Mouse (Mus musculus) frontal cortex, adult 2 months (tissue): ENCODE data around the gene Ccdc85c. TPM values are rescaled to one million over a fixed set of nuclear protein-coding genes. Genes with fewer than 3 reads are reported as not detected.

Experiments
- DNase-seq, 2 experiments: peaks; one replicate each; pipeline ENCODE4 v3.0.0; 2022; ENCODE audit warnings: low spot score in 1 of 2; ENCODE audit errors: extremely low spot score in 1 of 2
- polyA plus RNA-seq: library from polyadenylated mRNA; depleted of rRNA; stranded (reverse); fragments of >200 nt; gene quantifications from 2 replicates; pipeline ENCODE4 v1.2.3, GENCODE M21; 2012

The Ccdc85c gene
- polyA plus RNA-seq, 1 experiment = 44.2 TPM

DNA sequence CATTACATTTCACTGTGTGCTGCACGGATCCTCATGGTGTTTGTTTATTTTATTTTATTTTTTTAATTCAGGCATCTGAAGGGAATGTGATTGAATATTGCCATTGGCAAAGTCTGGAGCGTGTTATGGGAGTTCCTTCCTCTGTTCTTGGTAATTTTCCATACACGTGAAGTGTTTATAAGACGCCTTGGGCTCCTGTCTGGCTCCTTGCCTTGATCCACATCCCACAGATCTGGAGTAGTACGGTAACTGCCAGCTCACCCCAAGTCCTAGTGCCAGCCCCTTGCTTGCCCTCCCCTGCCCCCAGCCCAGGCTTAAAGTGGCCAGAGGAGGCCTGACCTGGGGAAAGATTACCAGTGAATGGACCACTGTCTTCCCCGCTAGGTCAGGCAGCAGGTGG lies 25.8 kb upstream of the Ccdc85c start:
- DNase-seq = no peak

DNA sequence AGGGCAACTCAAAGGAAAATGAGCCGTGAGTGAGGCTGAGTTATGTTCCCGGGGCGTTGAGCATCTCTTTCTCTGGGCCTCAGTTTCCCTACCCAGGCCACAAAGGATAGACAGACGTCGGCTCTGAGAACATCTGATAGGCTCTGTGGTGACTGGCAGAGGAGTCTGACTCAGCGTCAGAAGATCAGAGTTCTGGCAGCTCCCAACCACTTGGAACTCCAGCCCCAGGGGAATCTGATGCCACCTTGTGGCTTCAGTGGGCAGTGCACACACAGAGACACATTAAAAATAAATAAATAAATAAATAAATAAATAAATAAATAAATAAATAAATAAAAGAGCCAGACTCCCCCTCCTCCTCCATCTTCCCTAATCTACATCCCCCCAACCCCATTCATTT lies 21.8 kb upstream of the Ccdc85c start:
- DNase-seq = no peak

DNA sequence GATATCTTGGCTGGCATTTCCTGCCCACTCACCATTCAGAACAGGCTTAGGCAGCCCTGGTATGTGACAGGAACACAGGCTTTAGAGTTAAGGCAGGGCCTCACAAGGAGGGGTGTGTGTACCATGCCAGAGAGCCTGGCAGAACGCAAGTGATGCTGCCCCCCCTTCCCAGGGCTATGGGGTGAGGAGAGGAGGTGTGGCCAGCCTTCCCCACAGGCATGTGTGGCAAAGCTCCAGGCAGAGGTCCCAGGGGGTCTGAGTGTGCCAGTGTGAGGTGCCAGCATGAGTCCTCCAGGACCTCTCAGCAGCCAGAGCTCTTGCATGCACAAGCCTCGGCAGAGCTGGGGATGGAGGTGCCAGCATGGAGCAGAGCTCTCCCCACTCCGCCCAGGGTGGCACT lies 19.4 kb upstream of the Ccdc85c start:
- no peak for DNase-seq

DNA sequence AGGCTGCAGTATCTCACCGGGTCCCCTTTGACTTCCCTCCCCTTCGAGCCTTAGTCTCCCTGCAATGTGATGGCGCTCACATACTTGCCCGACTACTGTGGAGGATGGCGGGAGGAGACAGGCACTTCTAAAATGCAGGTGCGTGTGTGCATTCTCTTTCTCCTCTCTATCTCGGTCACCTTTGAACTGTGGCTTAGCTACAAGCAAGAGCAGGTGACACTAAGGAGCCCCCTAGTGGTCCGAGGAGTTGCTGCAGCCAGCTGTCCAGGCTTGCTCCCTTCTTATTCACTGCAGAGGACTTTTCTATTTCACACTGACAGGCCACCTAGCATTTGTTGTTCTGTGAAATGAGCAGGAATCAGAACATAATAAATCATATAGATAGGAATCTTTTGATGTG lies 17.7 kb upstream of the Ccdc85c start:
- peak; percentile 59 to 86 for DNase-seq

DNA sequence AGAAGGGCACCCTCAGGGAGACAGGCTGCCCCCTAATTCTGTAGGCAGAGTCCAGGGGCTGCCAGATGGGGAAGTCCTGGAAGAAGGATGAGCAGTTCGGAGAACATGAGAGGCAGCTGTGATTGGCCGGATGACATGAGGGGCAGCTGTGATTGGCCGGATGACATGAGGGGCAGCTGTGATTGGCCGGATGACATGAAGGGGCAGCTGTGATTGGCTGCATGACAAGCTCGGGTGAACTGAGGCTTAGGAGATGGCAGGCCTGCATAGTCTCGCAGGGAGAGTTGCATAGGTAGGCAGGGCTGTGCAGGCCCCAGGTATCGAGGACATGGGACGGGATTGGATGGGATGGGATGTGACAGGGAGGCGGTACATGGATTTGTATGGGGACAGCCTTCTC lies 17.2 kb upstream of the Ccdc85c start:
- DNase-seq = no peak

DNA sequence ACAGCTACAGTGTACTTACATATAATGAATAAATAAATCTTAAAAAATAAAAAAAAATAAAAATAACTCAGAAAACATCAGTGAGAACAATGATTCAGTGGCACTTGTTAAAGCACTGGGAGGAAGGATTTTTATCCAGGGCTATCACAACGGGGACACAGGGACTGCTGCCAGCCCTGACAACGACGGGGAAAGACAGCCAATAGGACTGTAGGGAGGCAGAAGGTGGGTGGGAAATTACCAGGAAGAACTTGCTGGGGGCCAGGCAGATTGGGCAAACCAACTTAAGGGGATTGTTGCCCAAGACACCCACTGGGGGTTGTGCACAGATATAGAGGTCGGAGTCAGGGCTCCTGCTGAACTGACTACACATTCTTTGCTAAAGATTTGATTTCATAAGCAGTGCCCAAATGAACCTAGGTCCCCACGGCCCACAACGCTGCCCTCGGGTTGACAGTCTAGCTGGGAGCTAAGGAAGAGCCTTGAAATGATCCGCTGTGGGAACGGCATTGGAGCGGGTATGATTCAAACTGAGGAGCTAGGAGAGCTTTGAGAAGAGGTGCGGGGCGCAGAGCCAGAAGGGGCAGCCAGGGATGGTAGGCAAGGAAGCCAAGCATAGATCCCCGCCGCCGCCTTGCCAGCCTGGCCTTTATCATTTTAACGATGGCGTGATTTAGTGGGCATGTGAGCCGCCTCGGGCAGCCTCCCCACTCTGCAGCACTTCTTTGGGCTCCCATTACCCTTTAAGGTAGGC lies 13.1 kb upstream of the Ccdc85c start:
- DNase-seq = no peak

DNA sequence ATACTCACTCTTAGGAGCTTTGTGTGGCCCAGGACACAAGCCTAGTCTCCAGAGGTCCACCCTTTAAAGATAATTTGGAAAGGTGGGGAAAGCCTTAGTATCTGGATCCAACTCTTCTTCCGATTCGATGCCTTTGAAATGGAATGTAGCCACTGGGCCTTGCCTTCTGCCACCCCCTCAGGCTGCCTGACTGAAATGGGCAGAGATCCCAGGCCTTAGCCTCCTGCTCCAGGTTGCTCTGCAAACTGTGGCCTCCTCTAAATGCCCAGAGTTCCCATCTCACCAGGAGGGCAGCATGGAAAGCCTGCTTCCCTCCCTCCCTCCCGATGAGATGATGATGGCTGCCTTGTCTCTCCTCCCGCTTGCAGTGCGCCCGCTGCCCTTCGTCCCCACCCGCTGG lies 11.8 kb upstream of the Ccdc85c start:
- DNase-seq = no peak

DNA sequence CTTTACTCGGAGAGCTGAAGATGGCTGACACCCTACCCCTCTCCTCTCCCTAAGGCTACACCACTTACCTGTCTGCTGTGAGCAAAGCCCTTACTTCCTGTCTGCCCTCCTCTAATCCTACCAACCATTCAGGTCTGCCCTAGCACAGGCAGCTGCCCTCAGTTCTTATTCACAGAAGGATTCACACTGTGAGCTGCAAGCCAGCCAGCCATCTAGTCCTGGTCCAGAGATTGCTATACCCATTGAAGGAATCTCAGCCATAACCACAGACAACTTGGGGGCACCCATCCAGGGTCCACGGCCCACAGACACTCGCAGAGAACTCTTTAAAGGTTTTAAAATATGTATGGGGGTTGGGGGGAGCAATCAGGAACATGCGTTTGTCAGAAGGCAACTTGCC lies 11.2 kb upstream of the Ccdc85c start:
- DNase-seq = no peak

DNA sequence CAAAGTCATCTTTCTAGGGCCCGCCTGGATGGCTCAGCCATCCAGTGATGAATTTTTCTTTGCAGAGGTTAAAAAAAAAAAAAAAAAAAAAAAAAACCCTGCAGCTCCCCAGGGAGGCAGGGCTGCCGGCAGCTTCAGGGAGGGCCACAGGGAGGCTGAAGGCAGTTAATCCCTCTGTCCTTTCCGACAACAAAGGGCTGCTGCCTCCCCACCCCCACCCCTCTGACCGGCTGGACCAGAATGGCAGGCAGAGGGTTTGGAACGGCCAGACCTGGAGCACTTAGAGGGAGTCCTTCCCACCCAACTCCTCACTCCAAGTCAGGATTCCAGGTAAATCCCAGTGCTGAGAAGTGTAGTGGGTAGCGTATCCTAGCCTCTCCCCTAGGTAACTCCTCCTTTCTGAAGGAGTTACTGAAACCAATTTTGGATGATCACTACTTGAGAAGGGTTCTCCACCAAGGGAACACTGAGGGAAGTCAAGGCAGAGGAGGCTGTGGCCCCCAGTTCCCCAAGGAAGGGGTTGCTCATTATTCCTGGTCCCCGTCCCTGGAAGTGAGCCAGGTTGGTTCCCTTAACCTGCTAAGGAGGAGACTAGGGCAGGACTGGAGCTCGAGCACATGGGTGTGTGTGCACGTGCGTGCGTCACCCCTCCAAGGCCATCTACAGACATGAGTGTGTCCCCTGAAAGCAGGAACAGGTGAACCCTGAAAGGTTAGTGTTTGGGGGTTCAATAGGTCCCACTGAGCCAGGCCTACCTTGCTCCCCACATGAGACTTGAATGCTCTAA lies 10.2 kb upstream of the Ccdc85c start:
- DNase-seq = no peak

DNA sequence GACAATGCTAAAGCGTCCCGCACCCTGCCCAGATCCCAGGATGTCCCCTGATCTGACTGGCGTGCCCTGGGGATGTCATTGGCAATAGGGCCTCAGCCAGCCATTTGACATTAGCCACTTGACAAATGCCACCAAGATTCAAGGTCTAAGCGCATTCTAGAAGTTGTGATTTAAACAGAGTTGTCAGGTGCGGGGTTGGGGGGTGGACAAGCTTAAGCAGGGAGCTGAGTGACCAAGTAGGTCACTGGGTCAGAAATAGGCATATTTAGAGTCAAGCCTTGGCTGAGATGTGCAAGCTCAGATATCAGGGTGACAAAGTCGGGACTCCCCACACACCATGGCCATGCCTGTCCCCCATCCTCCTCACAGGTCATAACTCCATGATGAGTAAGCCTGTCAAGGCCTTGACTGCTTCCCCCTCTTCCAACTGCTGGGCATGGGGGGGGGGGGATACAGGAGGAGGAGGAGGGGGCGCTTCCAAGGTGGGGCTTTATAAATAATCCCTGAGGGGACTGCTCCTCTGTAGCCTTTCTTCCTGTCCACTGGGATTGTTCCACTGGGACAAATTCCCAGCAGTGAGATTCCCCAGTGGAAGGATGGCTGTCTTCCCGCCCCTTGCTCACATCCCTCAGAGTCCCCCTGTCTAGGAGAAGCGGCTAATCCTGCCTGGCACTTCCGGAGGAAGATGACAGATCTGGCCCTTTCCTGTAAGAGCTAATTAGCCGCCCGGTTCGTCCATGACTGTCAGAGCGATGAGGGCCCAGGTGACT lies 9.4 kb upstream of the Ccdc85c start:
- DNase-seq = no peak

DNA sequence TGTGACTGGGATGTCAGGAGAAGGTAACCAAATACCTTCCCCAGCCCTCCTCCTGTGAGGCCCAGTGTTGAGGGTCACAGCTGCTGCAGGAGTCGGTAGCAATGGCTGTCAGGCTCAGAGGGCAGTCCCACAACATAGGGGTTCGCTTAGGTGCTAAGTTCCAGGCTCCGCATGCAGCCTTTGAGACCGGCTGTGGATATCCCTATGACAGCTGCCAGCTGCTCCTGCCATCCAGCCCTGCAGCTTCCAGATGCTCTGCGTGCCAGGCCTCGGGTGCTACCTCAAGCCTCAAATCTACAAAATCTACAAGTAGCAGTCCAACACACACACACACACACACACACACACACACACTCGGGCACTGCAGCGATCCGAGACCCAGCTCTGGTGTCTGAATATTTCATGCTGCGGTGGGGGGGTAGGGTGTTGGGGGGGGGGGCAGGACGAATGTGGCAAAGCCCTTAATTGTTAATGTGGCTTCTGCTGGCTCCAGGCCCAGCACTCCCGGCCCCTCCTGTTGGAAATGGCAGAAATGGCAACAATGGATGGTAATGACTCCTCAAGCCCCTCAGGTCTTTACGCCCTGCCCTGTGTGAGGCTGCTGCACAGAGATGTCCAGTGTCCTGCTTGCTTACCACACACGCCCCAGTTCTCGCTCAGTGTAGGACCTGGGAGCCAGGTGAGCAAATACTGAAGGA lies 3.1 kb upstream of the Ccdc85c start:
- no peak for DNase-seq

DNA sequence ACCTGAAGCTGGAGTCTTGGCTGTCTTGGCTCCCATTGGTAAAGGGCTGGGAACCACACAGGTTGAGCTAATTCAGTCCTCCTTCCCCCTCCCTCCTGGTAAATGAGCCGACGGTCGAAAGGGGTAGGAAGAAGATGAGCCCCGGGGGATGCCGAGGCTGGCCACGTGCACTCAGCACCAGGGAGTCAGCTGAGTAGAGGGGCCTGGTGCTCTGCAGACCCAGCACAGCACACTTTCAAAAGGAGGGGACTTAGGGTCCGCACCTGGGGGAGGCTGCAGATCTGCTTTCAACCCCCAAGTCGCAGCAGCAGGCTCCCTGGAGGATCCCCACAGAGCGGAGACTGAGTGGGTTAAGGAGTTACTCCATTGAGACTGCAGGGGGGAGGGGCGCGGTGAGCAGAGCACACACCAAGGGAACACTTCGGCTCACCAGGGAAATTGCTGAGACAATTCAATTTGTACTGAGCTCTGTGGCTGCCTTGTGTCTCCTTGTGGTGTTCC lies 2.2 kb upstream of the Ccdc85c start:
- DNase-seq = no peak

DNA sequence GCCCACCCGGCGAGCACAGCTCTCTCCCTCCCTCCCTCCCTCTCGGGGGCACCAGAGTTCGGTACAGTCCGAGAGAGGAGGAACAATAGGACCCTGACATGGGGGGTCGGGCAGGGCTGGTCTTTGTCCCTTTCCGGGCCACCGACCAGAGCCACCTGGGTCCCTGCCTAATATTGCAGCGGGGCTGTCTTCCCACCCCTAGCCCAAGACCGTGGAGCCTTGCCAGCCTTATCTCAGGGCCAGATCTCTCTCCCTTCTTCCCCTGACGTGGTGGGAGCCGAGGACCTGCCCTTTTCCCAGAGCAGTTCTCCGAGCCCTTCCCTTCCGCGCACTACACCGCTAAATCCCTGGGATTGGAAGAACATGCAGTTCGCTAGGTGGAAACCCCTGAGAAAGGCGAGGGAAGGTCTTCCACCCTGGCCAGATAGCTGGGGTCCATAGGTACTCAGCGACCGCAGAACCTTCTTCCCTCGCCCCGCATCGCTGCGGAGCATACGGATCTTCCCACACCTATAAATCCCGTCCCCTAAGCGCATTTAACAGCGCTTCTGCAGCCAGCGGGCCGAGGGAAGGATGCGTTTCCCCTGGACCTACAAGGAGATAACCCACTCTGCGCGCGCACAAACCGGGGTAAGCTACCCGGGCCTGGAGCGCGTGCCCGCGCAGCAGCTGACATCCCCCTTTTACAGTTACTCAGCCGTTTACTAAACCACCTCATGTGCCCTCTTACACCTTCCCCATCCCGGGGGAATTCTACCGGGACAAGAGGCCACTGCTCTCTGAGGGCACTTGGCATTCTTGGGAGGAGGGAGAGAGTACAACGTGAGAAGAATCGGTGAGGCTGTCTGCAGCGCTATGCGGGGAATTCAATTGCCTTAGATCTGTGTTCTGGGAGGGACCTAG lies 946 bp upstream of the Ccdc85c start:
- peak in 1 of 2 experiments; percentile 67 for DNase-seq

DNA sequence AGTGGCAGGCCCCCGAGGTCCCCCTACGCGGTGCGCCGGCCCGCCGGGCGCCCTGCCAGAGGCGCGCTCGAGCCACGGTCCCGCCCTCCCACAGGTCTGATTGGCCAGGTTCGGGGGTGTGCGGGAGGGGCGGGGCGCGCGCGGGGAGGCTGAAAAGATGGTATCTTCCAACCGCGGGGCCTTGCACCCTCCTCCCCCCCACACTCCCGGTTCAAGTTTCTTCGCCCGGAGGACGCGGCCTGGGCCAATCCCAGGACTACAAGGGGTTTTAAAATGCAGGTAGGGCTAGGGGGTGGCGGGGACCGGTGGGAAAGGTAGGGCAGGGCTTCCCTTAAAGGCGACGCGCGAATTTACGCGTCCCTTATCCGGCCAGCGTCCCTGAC lies 274 bp upstream of the Ccdc85c start:
- peak; percentile 93 to 97 for DNase-seq

DNA sequence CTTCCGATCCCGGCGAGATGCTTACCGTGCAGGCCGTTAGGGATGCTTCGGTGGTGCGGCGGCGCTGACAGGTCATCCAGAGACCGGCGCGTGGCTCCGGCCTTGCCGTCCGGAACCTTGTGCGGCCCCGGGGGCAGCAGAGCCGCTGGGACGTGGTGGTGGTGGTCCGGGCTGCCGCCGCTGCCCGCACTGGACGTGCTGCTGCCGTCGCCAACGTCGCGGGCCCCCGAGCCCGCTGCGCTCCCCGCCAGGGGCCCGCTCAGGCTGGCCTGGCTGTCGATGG lies 971 bp downstream of the Ccdc85c start:
- DNase-seq = no peak

DNA sequence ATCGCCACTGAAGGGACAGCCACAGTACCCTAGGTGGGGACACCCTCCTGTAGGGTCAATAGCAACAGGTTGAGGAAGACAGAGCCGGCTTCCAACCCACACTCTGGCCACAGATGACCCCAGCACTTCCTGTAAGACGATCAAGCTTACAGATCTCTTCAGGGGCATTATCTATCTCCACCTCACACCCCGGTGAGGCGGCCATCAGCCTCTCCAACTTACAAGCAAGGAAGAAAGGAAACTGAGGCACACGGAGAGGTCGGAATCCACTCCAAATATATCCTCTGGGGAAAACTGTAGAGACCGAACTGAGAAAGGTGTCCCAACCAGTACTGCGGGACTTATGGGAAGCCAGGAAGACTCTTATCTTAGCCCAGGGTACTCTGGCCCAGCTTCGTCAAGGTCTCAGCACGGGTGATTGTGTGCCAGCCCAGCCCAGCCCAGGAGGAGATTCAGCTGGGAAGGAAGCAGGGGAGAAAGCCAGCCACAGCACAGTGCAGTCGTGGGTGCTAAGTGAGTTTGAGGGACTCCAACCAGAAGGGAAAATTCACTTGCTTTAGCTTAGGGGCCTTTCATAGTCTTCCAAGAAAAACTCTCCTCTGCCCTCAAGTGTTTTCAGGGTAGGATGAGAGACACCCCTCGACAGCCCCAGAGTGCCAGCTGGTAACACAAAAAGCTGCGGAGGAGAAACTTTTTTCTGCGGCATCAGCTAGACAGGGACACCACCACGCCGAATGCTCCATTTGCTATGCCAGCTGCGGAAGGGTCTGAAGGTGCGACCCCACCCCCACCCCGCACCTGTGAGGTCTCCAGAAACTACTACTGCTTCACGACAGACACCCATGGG lies 1.5 kb downstream of the Ccdc85c start:
- DNase-seq = no peak

DNA sequence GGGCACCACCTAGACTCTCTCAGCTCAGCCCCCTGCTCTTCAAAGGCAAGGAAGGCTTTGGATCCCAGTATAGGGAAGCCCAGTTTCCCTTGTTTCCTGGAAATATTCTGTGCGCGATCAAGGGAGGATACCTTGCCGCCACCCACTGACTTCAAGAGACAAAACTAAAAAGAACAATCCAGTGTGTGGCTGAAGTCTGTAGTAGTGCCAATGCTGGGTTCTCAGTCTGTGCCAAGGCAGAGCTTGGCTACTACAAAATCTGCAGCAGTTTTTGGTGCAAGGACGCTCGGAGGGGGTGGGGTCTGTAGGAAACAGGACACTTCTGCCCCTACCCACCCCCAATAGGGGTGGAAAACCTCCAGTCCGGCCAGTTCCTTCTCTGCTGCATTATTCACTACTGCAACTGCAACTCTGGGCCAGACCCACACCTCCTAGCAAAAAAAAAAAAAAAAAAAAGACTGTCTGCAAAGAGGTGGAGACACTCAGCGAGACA lies 3.0 kb downstream of the Ccdc85c start:
- no peak for DNase-seq

DNA sequence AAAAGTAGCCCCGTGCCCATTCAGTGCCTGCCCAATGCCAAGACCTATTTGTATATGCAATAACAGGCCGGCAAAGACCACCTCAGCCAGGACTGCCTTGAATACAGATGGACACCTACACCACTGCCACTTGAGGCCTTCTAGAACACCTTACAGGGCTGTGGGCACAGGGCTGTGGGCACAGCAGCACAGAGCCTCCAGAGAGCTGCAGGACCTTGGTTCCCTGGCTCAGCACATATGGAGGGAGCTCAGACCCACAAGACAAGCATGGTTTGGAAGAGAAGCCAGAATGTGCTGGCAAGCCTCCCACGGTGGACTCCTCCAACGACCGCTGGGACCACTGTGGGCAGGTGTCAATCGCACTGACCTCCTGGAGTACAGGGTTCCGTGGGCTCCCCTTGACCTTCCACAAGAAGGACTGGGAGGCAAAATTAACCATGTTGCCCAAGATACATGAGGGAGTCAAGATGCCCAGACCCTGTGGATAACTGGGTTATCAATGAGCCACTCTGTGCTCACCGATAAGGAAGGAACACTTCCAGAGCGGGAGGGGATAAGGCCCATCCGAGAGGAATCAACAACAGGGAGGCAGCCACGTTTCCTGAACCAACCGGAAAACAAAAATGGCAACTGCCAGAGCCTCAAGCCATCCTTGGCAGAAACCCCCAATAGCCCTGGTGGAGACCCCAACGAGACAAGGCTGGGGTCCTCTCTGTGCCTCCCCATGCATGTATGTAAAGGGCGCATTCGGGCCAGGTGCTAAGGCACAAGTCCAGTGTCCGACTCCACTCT lies 3.7 kb downstream of the Ccdc85c start:
- DNase-seq = no peak
